Mouse (Mus musculus) CD4-positive naive resting alpha-beta T cell, adult 76 days (primary cell): ENCODE results near the gene Neu4. TPM values are rescaled to one million over a fixed set of nuclear protein-coding genes. Genes with fewer than 3 reads are reported as not detected.

Source experiments
- total RNA-seq: library from RNA; stranded (reverse); gene quantifications from one replicate; pipeline ENCODE4 v1.2.4, GENCODE M21; 2023

Gene Neu4
- total RNA-seq: not detected

GRCm38 (mm10) chr1:94020151-94020550 is at the start of gene Neu4:
TSS of gene Neu4 (plus strand) at chr1:94020451.

GRCm38 (mm10) chr1:93990209-93990608 is 30.0 kb upstream of the Neu4 start, which contains the start of gene Gal3st2c:
TSS of gene Gal3st2c (plus strand) at chr1:93990509.

GRCm38 (mm10) chr1:94052373-94052772 is 32.1 kb downstream of the Neu4 start, which contains the start of gene Pdcd1:
TSS of gene Pdcd1 (minus strand) at chr1:94052553.

Other genes starting within 250 kb of the Neu4 start
- 47.2 TPM for gene Dtymk, start 218.5 kb upstream of the Neu4 start, total RNA-seq
- 46.6 TPM for gene Ing5, start 216.5 kb upstream of the Neu4 start, total RNA-seq
- 28.2 TPM for gene D2hgdh, start 195.5 kb upstream of the Neu4 start, total RNA-seq
- not detected for gene Gal3st2, start 159.1 kb upstream of the Neu4 start, total RNA-seq
- gene Gal3st2b, start 102.1 kb upstream of the Neu4 start, total RNA-seq: 0.79 TPM
- 0.12 TPM for gene Gal3st2c, start 29.9 kb upstream of the Neu4 start, total RNA-seq
- gene Pdcd1, start 32.1 kb downstream of the Neu4 start, total RNA-seq: 3.3 TPM